Mouse (Mus musculus): Measurements from ENCODE around the gene Ggt1. TPM values are rescaled to one million over a fixed set of nuclear protein-coding genes. Genes with fewer than 3 reads are reported as not detected.

Gene Ggt1
- polyA plus RNA-seq, 1 experiment: not detected

DNA sequence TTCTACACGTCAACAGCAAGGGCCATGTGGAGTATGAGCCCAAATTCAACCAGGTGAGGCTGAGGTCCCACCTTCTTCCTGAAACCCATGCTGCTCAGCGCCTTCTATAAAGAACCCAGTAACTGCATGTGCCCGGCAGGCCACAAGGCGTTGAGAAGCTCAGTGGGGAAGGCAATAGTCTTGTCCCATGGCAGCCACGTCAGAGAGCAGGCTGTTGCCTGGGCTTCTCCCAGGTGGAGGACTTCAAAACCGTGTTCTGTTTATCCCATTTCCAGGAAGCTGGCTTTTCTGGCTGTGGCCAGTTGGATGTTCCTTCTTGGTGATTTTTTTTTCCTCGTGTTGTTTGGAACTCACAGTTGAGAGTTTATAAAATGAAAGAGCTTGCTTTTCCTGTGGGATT is 49.1 kb downstream of the Ggt1 start:
- Histone ChIP-seq H3K4me1 (ENCODE audit: control insufficient read depth, insufficient read depth, insufficient read length, low read length) (no peaks in the 10 kb centered on the region), H3K27ac (replicated peaks; ENCODE audit: low read depth, low read length) (no peak overlapping the region), H3K4me3 (ENCODE audit: insufficient read depth, low read depth, low read length) (no peak overlapping the region)

DNA sequence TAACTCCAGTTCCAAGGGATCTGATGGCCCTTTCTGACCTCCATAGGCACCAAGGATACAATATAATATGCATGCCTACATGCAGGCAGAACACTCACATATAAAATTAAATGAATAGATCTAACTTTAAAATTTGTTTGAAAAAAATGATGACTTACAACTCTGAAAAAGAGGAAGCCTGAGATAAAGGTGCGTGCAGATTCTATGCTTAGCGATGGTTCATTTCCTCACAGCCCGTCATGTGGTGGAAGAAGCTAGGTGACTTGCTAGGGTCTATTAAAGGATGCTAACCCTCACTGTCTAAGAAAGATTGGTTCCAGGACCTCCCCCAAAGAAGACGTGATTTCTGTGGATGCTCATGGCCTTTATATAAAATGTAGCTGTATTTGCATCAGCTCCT is 54.6 kb downstream of the Ggt1 start:
- H3K4me3 ChIP-seq (ENCODE audit: insufficient read depth, low read depth, low read length): no peak overlapping the region
- no peaks in the 10 kb centered on the region for H3K4me1 ChIP-seq (ENCODE audit: control insufficient read depth, insufficient read depth, insufficient read length, low read length)
- no peak overlapping the region for H3K27ac ChIP-seq (replicated peaks; ENCODE audit: low read depth, low read length)

DNA sequence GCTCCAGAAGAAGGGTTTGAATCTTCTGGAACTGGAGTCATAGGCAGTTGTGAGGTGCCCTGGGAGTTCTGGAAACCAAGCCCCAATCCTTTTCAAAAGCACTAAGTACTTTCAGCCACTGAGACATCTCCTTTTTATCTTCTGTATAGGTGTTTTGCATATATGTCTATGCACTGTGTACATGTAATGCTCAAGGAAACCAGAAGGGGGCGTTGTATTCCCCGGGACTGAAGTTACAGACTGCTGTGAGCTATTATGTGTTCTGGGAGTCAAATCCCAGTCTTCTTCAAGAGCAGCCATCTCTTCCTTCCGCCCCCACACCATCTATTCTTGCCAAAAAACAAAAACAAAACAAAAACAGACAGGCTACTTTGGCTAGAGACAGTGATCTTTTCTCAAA is 59.4 kb downstream of the Ggt1 start:
- no peaks in the 10 kb centered on the region for H3K4me1 ChIP-seq (ENCODE audit: control insufficient read depth, insufficient read depth, insufficient read length, low read length)
- no peak overlapping the region for H3K4me3 ChIP-seq (ENCODE audit: insufficient read depth, low read depth, low read length)
- no peak overlapping the region for H3K27ac ChIP-seq (replicated peaks; ENCODE audit: low read depth, low read length)

DNA sequence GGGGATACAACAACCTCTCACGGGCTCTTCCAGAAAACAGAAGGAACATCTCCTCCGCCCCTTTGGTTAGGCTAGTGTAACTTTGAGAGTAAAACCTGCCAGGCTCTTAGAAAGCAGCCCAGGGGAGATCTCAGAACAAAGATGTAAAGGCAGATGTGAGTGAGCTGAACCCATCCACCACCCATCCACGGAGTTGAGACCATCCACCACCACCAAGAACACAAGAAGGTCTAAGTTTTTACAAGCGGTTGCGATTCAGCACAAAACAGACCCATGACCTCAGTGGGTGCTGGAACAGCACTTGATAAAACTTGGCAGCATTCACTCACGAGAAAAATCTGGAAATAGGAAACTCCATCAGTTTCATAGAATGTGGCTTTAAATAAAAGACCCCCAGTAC is 64.5 kb downstream of the Ggt1 start:
- H3K4me1 ChIP-seq (ENCODE audit: control insufficient read depth, insufficient read depth, insufficient read length, low read length): no peaks in the 10 kb centered on the region
- H3K4me3 ChIP-seq (ENCODE audit: insufficient read depth, low read depth, low read length): no peak overlapping the region
- no peak overlapping the region for H3K27ac ChIP-seq (replicated peaks; ENCODE audit: low read depth, low read length)

DNA sequence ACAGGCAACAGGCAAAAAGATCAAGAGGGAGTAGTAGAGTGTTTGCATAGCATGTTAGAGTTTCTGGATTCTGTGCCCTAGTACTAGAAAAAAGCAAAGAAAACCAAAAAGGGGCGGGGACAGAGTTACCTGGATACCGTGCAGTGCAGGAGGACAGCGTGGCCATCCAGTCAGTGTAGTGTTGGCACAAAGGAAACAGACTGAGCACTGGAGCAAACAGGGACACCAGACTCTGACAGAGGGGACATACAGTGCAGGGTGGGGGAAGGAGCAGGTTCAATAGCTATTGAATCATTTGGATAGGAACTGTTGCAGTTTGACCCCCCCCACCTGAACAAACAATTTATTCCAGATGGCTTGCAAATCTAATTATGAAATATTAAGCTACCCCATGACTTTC is 65.6 kb downstream of the Ggt1 start:
- Histone ChIP-seq H3K4me1 (ENCODE audit: control insufficient read depth, insufficient read depth, insufficient read length, low read length) (no peaks in the 10 kb centered on the region), H3K4me3 (ENCODE audit: insufficient read depth, low read depth, low read length) (no peak overlapping the region), H3K27ac (replicated peaks; ENCODE audit: low read depth, low read length) (no peak overlapping the region)

DNA sequence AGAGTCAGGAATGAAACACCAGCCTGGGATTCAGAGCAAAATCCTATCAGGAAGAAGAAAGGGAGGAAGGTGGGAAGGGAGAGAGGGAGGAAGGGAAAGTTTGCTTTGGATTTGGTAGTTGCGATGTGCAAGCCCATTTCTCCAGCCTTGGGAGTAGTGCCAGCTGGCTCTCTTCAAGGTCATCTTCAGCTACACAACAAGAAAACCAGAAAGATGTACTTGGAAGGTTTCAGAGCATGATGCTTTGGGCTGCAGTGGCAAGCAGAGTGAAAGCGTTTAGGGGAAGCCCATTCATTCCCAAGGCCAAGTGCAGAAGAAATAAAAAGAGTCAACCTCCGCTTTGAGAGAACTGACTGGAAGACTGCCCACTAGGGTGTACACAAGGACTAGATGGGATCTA is 66.1 kb downstream of the Ggt1 start:
- no peak overlapping the region for H3K4me3 ChIP-seq (ENCODE audit: insufficient read depth, low read depth, low read length)
- no peak overlapping the region for H3K27ac ChIP-seq (replicated peaks; ENCODE audit: low read depth, low read length)
- H3K4me1 ChIP-seq (ENCODE audit: control insufficient read depth, insufficient read depth, insufficient read length, low read length): no peaks in the 10 kb centered on the region

DNA sequence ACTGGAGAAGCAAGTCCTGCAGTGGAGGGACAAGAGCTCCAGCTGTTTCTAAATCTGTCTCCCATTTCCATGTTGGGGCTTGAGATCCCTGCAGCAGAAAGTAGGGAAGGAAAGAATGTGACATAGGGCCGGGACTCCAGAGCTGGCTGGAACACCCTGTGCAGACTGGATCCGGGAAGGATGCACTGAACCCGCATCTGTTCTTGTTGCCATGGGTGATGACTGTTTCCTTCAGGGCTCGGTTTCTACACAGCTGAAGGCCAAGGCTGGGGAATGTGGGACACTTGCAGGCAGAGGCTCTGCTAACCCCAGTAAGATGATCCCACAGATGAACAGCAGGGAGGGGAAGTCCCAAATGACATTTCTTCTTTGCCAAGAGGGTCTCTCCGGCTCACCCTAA is 71.2 kb downstream of the Ggt1 start:
- H3K4me1 ChIP-seq (ENCODE audit: control insufficient read depth, insufficient read depth, insufficient read length, low read length): no peaks in the 10 kb centered on the region
- no peak overlapping the region for H3K4me3 ChIP-seq (ENCODE audit: insufficient read depth, low read depth, low read length)
- no peak overlapping the region for H3K27ac ChIP-seq (replicated peaks; ENCODE audit: low read depth, low read length)

DNA sequence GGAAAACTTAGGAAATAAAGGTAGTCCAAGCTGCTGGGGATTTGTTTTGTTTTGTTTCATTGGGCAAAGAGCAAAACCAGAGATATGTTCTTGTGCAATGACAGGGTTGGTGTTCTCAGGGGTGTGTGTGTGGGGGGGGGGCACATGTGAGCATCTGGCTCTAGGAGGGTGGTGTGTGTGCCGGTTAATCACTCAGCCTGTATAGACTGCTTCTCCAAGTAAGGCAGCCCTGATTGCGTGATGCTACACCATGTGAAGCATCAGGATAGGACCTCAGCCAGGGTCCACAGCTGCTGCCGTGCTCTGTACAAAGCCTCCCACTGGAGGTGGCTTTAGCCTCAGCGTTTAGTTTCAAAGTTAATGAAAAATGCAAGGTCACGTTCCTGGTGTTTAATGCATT is 71.6 kb downstream of the Ggt1 start:
- Histone ChIP-seq H3K4me3 (ENCODE audit: insufficient read depth, low read depth, low read length) (no peak overlapping the region), H3K27ac (replicated peaks; ENCODE audit: low read depth, low read length) (no peak overlapping the region), H3K4me1 (ENCODE audit: control insufficient read depth, insufficient read depth, insufficient read length, low read length) (no peaks in the 10 kb centered on the region)

DNA sequence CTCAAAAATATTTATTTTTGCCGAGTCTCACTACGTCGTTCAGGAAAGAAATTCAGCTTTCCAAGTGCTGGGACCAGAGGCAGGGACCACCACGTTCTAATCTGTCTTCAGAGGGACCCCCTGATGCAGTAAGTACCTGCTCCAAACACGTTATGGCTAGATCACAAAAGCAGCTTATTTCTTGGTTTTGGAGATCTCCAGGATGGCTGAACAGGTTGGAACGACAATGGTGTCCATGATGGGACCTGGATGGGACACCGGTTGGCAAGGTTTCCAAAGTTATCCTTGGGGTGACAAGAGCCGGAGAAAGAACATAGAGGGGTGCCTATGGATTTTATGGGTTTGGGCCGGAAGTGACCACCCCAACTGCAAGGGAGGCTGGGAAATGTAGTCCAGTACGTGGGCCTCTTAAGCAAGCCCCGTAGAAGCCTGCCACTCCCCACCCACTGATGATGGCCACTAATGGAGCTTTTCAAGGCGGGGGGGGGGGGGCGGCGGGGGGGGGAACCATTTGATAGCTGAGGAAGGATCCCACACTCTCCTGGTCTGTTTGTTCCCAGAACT is 72.3 kb downstream of the Ggt1 start:
- Histone ChIP-seq H3K27ac (replicated peaks; ENCODE audit: low read depth, low read length) (no peak overlapping the region), H3K4me1 (ENCODE audit: control insufficient read depth, insufficient read depth, insufficient read length, low read length) (no peaks in the 10 kb centered on the region), H3K4me3 (ENCODE audit: insufficient read depth, low read depth, low read length) (no peak overlapping the region)

DNA sequence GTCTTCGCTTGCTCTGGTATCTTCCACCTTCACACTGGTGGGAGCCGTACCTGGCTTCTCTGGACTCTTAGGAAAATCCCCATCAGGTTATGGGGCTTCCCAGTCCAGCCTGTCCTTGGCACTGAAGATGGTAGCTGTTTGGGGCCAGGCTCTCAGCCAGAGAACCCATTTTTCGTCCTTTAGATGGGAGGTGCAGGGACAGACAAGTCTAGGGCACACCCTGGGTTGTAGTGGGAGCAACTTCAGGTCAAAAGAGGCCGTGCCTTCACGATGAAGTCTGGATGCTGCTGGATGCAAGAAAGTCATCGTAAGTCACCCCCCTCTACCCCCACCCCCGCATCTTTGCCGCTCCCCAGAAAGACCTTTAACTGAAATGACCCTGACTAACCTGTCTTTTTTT is 73.2 kb downstream of the Ggt1 start:
- Histone ChIP-seq H3K4me1 (ENCODE audit: control insufficient read depth, insufficient read depth, insufficient read length, low read length) (no peaks in the 10 kb centered on the region), H3K27ac (replicated peaks; ENCODE audit: low read depth, low read length) (no peak overlapping the region), H3K4me3 (ENCODE audit: insufficient read depth, low read depth, low read length) (no peak overlapping the region)

DNA sequence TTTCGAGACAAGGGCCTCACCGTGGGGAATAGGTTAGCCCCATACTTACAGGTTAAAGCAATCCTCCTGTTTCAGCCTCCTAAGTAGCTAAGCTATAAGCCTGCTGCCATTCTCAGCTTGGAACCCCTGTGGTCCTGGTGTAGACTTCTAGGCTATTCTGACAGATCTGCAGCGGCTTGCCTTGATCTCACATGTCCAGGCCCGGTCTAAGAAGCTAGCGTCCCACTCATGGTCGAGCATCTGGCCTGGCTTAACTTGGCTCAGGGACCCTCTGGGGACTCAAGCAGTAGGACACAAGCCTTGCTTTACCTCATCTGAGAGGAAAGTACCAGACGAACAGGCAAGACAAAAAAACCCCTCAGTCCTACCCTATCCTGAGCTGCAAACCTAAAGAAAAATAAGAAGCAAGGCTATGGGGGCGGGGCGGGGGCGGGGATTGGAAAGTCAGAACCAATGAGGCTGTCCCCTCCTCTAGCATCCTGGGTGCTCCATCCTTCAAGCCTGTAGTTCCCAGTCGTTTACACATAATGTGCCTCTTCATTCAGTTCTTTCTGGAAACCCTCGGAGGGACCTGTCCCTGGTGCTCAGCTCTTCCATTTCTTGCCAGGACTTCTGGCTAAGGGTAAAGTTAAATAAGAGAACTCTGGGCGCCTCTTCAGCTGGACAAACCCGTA is 73.8 kb downstream of the Ggt1 start:
- Histone ChIP-seq H3K4me3 (ENCODE audit: insufficient read depth, low read depth, low read length) (no peak overlapping the region), H3K4me1 (ENCODE audit: control insufficient read depth, insufficient read depth, insufficient read length, low read length) (no peaks in the 10 kb centered on the region), H3K27ac (replicated peaks; ENCODE audit: low read depth, low read length) (no peak overlapping the region)

DNA sequence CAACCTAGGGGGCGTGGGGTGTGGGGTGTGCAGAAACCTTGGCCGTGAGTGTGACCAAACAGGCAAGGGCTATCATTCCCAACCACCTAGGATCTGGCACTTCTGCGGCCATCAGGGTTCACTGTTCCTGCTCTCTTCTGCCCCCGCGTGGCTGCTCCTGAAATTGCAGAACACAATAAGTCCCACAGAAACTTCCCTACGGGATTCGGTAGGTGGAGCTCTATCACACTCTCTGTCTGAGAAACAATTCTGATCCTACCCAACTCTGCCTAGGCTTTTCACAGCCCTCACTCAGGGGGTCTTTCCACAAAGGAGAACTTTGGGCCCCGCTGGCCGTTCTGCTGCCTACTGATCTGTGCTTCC is 74.3 kb downstream of the Ggt1 start:
- no peaks in the 10 kb centered on the region for H3K4me1 ChIP-seq (ENCODE audit: control insufficient read depth, insufficient read depth, insufficient read length, low read length)
- H3K27ac ChIP-seq (replicated peaks; ENCODE audit: low read depth, low read length): no peak overlapping the region
- no peak overlapping the region for H3K4me3 ChIP-seq (ENCODE audit: insufficient read depth, low read depth, low read length)

Other genes starting within 250 kb of the Ggt1 start
- gene Adora2a, start 244.7 kb upstream of the Ggt1 start, polyA plus RNA-seq (2012; ENCODE audit: insufficient read depth, insufficient read length, missing spikeins): 3.8 and 5.0 TPM in 2 replicates
- 2.1 TPM in 1 of 2 replicates, not detected in the other for gene Upb1, start 160.5 kb upstream of the Ggt1 start, polyA plus RNA-seq (2012; ENCODE audit: insufficient read depth, insufficient read length, missing spikeins)
- gene Snrpd3, start 44.1 kb upstream of the Ggt1 start, polyA plus RNA-seq (2012; ENCODE audit: insufficient read depth, insufficient read length, missing spikeins): 157 and 178 TPM in 2 replicates
- 29.8 and 61.0 TPM in 2 replicates for gene Gucd1, start 43.6 kb upstream of the Ggt1 start, polyA plus RNA-seq (2012; ENCODE audit: insufficient read depth, insufficient read length, missing spikeins)
- not detected in 2 replicates for gene Lrrc75b, start 1.3 kb upstream of the Ggt1 start, polyA plus RNA-seq (2012; ENCODE audit: insufficient read depth, insufficient read length, missing spikeins)
- 3.1 and 4.3 TPM in 2 replicates for gene Ggt5, start 27.7 kb downstream of the Ggt1 start, polyA plus RNA-seq (2012; ENCODE audit: insufficient read depth, insufficient read length, missing spikeins)
- 0.63 TPM in 1 of 2 replicates, not detected in the other for gene Susd2, start 82.4 kb downstream of the Ggt1 start, polyA plus RNA-seq (2012; ENCODE audit: insufficient read depth, insufficient read length, missing spikeins)
- gene Cabin1, start 202.7 kb downstream of the Ggt1 start, polyA plus RNA-seq (2012; ENCODE audit: insufficient read depth, insufficient read length, missing spikeins): 5.8 and 8.5 TPM in 2 replicates
- gene Ddt, start 211.8 kb downstream of the Ggt1 start, polyA plus RNA-seq (2012; ENCODE audit: insufficient read depth, insufficient read length, missing spikeins): 324 and 423 TPM in 2 replicates
- gene Gm20441, start 219.3 kb downstream of the Ggt1 start, polyA plus RNA-seq (2012; ENCODE audit: insufficient read depth, insufficient read length, missing spikeins): not detected in 2 replicates
- gene Gstt3, start 219.8 kb downstream of the Ggt1 start, polyA plus RNA-seq (2012; ENCODE audit: insufficient read depth, insufficient read length, missing spikeins): 3.0 and 3.6 TPM in 2 replicates
- 50.1 and 65.2 TPM in 2 replicates for gene Gstt1, start 237.0 kb downstream of the Ggt1 start, polyA plus RNA-seq (2012; ENCODE audit: insufficient read depth, insufficient read length, missing spikeins)